Mouse (Mus musculus): Measurements from ENCODE around the gene Rbm4b. TPM values are rescaled to one million over a fixed set of nuclear protein-coding genes. Genes with fewer than 3 reads are reported as not detected.

The Rbm4b gene
- total and polyA plus RNA-seq, 2 experiments from 2014 or later: 59.2 to 81.8 TPM

DNA sequence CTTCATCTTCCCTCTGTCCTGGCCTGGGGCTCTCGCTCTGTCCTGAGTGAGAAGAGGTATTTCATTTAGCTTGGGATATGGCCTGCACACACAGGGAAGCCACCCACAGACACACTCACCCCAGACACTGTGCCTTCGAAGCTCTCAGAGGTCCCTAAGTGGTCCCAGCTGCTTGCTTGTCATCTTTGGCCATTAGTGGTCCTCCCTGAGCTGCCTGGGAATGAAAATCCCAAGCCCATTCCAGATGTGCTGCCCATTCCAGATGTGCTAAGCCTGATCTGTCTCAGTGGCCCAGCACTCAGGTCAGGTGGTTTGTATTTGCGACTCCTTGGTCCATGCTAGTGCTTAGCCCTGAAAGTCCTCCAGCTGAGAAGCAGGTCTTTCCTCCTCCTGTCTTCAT lies 42.4 kb upstream of the Rbm4b start:
- Histone ChIP-seq H3K36me3 (ENCODE audit: insufficient read depth, low read length) (no peaks in the 10 kb centered on the region), H3K27ac (no peak overlapping the region), H3K27me3 (ENCODE audit: insufficient read depth, low read length) (no peaks in the 10 kb centered on the region), H3K4me3 (ENCODE audit: low read length) (peak overlapping the region; percentile 80), H3K4me2 (ENCODE audit: low read depth, low read length) (peak overlapping the region; percentile 90), H3K9ac (replicated peaks; ENCODE audit: low read length) (peak overlapping the region; percentile 84; the same call in 1 of the 2 replicates), H3K4me1 (ENCODE audit: insufficient read depth, low read length) (peaks cover 7% of the 10 kb centered on the region), H3K9me3 (ENCODE audit: low read length) (no peaks in the 10 kb centered on the region)
- TF ChIP-seq CTCF (IDR thresholded peaks at IDR 0.05; ENCODE audit: low read depth): no peak
- ATAC-seq (no peak), DNase-seq (ENCODE audit: low spot score) (no peak)
- WGBS: 54% methylated on average over 3 of the region's 3 CpGs

GRCm38 (mm10) chr19:4716756-4717155 lies 39.5 kb upstream of the Rbm4b start:
- H3K4me1 ChIP-seq (ENCODE audit: insufficient read depth, low read length): peaks cover 7% of the 10 kb centered on the region
- no peak overlapping the region for H3K9ac ChIP-seq (replicated peaks; ENCODE audit: low read length)
- ATAC-seq (no peak), DNase-seq (ENCODE audit: low spot score) (no peak)
- no peaks in the 10 kb centered on the region for H3K27me3 ChIP-seq (ENCODE audit: insufficient read depth, low read length)
- no peak overlapping the region for H3K4me2 ChIP-seq (ENCODE audit: low read depth, low read length)
- WGBS: 97% methylated on average over 14 of the region's 14 CpGs
- H3K9me3 ChIP-seq (ENCODE audit: low read length): no peaks in the 10 kb centered on the region
- no peak overlapping the region for H3K4me3 ChIP-seq (ENCODE audit: low read length)
- no peak for TF ChIP-seq CTCF (IDR thresholded peaks at IDR 0.05; ENCODE audit: low read depth)
- H3K36me3 ChIP-seq (ENCODE audit: insufficient read depth, low read length): peaks cover 10% of the 10 kb centered on the region; the same call in 1 of the 2 replicates
- no peak overlapping the region for H3K27ac ChIP-seq

GRCm38 (mm10) chr19:4717281-4717680 lies 39.0 kb upstream of the Rbm4b start:
- Histone ChIP-seq H3K36me3 (ENCODE audit: insufficient read depth, low read length) (peaks cover 10% of the 10 kb centered on the region; the same call in 1 of the 2 replicates), H3K4me1 (ENCODE audit: insufficient read depth, low read length) (peaks cover 7% of the 10 kb centered on the region), H3K4me3 (ENCODE audit: low read length) (no peak overlapping the region), H3K9me3 (ENCODE audit: low read length) (no peaks in the 10 kb centered on the region), H3K9ac (replicated peaks; ENCODE audit: low read length) (no peak overlapping the region), H3K27ac (no peak overlapping the region), H3K27me3 (ENCODE audit: insufficient read depth, low read length) (no peaks in the 10 kb centered on the region), H3K4me2 (ENCODE audit: low read depth, low read length) (no peak overlapping the region)
- DNase-seq (ENCODE audit: low spot score): no peak
- no peak for TF ChIP-seq CTCF (IDR thresholded peaks at IDR 0.05; ENCODE audit: low read depth)
- ATAC-seq: no peak
- WGBS: 98% methylated on average over 2 of the region's 2 CpGs

DNA sequence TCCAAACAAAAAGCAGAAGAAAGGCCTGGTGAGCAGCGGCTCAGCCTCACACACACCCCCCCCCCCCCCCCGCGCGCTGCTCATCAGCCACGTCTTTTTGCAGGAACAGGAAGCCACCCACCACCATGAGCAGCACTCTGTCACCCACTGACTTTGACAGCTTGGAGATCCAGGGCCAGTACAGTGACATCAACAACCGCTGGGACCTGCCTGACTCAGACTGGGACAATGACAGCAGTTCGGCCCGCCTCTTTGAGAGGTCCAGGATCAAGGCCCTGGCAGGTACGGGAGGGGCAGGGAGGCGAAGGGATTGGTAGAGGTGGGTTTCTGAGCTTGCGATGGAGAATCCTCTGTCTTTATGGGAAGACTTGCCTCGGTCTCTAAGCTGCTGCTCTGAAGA lies 37.6 kb upstream of the Rbm4b start:
- no peak for TF ChIP-seq CTCF (IDR thresholded peaks at IDR 0.05; ENCODE audit: low read depth)
- 36% methylated on average over 12 of the region's 12 CpGs for WGBS

DNA sequence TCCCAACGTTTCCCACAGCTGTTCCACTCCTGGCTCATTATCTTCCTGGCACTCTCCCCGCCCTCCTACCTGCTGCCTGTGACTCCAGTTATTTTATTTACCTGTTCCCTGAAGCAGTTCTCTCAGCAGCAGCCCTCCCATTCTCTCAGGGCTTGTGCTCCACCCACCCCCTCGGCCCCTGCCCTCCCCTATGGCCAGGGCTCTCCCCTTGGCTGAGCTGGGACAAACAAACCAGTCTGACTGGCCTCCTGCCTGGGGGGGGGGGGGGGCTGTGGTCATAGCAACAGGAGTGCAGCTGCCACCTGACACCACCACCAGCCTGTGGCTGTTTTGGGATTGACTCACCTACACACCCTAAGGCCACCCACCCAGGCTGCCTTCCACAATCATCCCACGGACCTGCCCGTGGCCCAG lies 36.9 kb upstream of the Rbm4b start:
- Histone ChIP-seq H3K9me3 (ENCODE audit: low read length) (no peaks in the 10 kb centered on the region), H3K9ac (replicated peaks; ENCODE audit: low read length) (no peak overlapping the region), H3K4me1 (ENCODE audit: insufficient read depth, low read length) (peaks cover 3% of the 10 kb centered on the region; the same call in 1 of the 2 replicates), H3K4me2 (ENCODE audit: low read depth, low read length) (no peak overlapping the region), H3K36me3 (ENCODE audit: insufficient read depth, low read length) (peaks cover 12% of the 10 kb centered on the region; the same call in 1 of the 2 replicates), H3K4me3 (ENCODE audit: low read length) (no peak overlapping the region), H3K27me3 (ENCODE audit: insufficient read depth, low read length) (no peaks in the 10 kb centered on the region), H3K27ac (no peak overlapping the region)
- WGBS: 22% methylated on average over 5 of the region's 5 CpGs
- DNase-seq (ENCODE audit: low spot score): no peak
- TF ChIP-seq CTCF (IDR thresholded peaks at IDR 0.05; ENCODE audit: low read depth): no peak
- ATAC-seq: no peak

More for the DNA sequence above, 37.6 kb upstream of the Rbm4b start:
- no peak overlapping the region for H3K27ac ChIP-seq
- H3K36me3 ChIP-seq (ENCODE audit: insufficient read depth, low read length): peaks cover 10% of the 10 kb centered on the region; the same call in 1 of the 2 replicates
- DNase-seq (ENCODE audit: low spot score) (no peak), ATAC-seq (no peak)
- no peaks in the 10 kb centered on the region for H3K27me3 ChIP-seq (ENCODE audit: insufficient read depth, low read length)
- H3K4me2 ChIP-seq (ENCODE audit: low read depth, low read length): no peak overlapping the region
- H3K4me3 ChIP-seq (ENCODE audit: low read length): no peak overlapping the region
- no peaks in the 10 kb centered on the region for H3K9me3 ChIP-seq (ENCODE audit: low read length)
- peaks cover 7% of the 10 kb centered on the region for H3K4me1 ChIP-seq (ENCODE audit: insufficient read depth, low read length)
- H3K9ac ChIP-seq (replicated peaks; ENCODE audit: low read length): no peak overlapping the region

DNA sequence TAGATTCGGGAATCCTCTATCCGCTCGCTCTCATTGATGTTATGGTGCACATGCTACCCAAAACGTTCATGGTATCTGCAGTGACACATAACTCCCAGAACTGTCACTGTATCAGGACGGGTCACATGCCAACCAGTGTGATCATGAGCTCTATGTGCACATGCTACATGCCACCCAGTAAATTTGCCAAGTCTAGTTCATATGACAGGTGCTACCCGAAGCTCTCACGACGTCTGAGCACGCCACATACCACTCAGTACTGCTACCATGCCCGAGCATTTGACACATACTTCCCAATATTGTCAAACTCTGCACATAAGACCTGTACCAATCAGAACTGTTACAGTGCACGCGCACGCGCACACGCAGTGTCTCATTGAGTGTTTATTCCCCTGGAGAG lies 36.2 kb upstream of the Rbm4b start:
- 86% methylated on average over 15 of the region's 15 CpGs for WGBS
- H3K9me3 ChIP-seq (ENCODE audit: low read length): no peaks in the 10 kb centered on the region
- H3K36me3 ChIP-seq (ENCODE audit: insufficient read depth, low read length): peaks cover 15% of the 10 kb centered on the region; the same call in 1 of the 2 replicates
- TF ChIP-seq CTCF (IDR thresholded peaks at IDR 0.05; ENCODE audit: low read depth): no peak
- no peak for DNase-seq (ENCODE audit: low spot score)
- no peak overlapping the region for H3K4me2 ChIP-seq (ENCODE audit: low read depth, low read length)
- ATAC-seq: no peak
- no peaks in the 10 kb centered on the region for H3K27me3 ChIP-seq (ENCODE audit: insufficient read depth, low read length)
- no peak overlapping the region for H3K27ac ChIP-seq
- no peak overlapping the region for H3K4me3 ChIP-seq (ENCODE audit: low read length)
- no peak overlapping the region for H3K9ac ChIP-seq (replicated peaks; ENCODE audit: low read length)
- H3K4me1 ChIP-seq (ENCODE audit: insufficient read depth, low read length): peaks cover 3% of the 10 kb centered on the region; the same call in 1 of the 2 replicates

GRCm38 (mm10) chr19:4720671-4721244 lies 35.5 kb upstream of the Rbm4b start:
- Histone ChIP-seq H3K4me3 (ENCODE audit: low read length) (no peak overlapping the region), H3K9me3 (ENCODE audit: low read length) (no peaks in the 10 kb centered on the region), H3K27ac (no peak overlapping the region), H3K4me1 (ENCODE audit: insufficient read depth, low read length) (0 out of 2 replicates have a peak, but pooled peaks cover 3% of the 10 kb centered on the region), H3K4me2 (ENCODE audit: low read depth, low read length) (no peak overlapping the region), H3K27me3 (ENCODE audit: insufficient read depth, low read length) (no peaks in the 10 kb centered on the region), H3K36me3 (ENCODE audit: insufficient read depth, low read length) (peaks cover 19% of the 10 kb centered on the region; the same call in 1 of the 2 replicates), H3K9ac (replicated peaks; ENCODE audit: low read length) (no peak overlapping the region)
- 27% methylated on average over 11 of the region's 11 CpGs for WGBS
- DNase-seq (ENCODE audit: low spot score) (no peak), ATAC-seq (no peak)
- no peak for TF ChIP-seq CTCF (IDR thresholded peaks at IDR 0.05; ENCODE audit: low read depth)
